Mouse (Mus musculus) CH12.LX (cell line): ENCODE results near the gene Sf3b1. TPM values are rescaled to one million over a fixed set of nuclear protein-coding genes. Genes with fewer than 3 reads are reported as not detected.

Experiments
- DNase-seq: peaks from one replicate; pipeline ENCODE4 v3.0.0-alpha.2; 2013; ENCODE audit errors: extremely low read depth
- H3K27ac ChIP-seq: 2 replicates; pipeline ENCODE4 v1.5.1; 2012; ENCODE audit warnings: low read depth, mild to moderate bottlenecking, control low read depth, moderate library complexity; ENCODE audit not compliant: insufficient read depth
- H3K27me3 ChIP-seq: replicated peaks from 2 replicates; pipeline ENCODE3; 2012; ENCODE audit warnings: inconsistent platforms
- H3K36me3 ChIP-seq, 2 experiments: replicated peaks in 1 of 2; 2 replicates each; pipeline versions ENCODE3 to v1.6.1; 2012; ENCODE audit warnings: inconsistent platforms in 1 of 2, low read length in 1 of 2, mild to moderate bottlenecking in 1 of 2, mixed read lengths in 1 of 2, moderate library complexity in 1 of 2; ENCODE audit not compliant: control insufficient read depth in 1 of 2, insufficient read depth in 1 of 2
- H3K4me1 ChIP-seq, 2 experiments: 2 replicates each; pipeline ENCODE4 v1.6.1; 2012; ENCODE audit warnings: inconsistent platforms in 1 of 2, moderate library complexity in 1 of 2; ENCODE audit not compliant: insufficient read depth in 2 of 2, control insufficient read depth in 1 of 2
- H3K4me2 ChIP-seq: 2 replicates; pipeline ENCODE4 v1.6.1; 2012; ENCODE audit warnings: low read depth, mild to moderate bottlenecking, control low read depth; ENCODE audit not compliant: poor library complexity, insufficient read depth, severe bottlenecking
- H3K4me3 ChIP-seq, 3 experiments: fragments of 150-350 bp in 1 of 3; sonication (generic) in 1 of 3; replicated peaks in 1 of 3; 2 replicates each; pipeline versions ENCODE3 to v1.5.1; 2011 to 2012; ENCODE audit warnings: low read depth in 2 of 3, low read length in 2 of 3, mild to moderate bottlenecking in 2 of 3, moderate library complexity in 2 of 3, control low read depth in 1 of 3, improper control_type of control experiment in 1 of 3, inconsistent platforms in 1 of 3, mixed read lengths in 1 of 3; ENCODE audit not compliant: poor library complexity in 1 of 3
- H3K79me2 ChIP-seq: replicated peaks from 2 replicates; pipeline ENCODE4 v1.6.1; 2012; ENCODE audit warnings: mild to moderate bottlenecking, moderate library complexity; ENCODE audit not compliant: control insufficient read depth, poor library complexity, insufficient read depth, severe bottlenecking; ENCODE audit errors: extremely low read depth
- H3K9ac ChIP-seq: 2 replicates; pipeline ENCODE4 v1.6.1; 2012; ENCODE audit warnings: low read depth, mild to moderate bottlenecking, control low read depth, moderate library complexity; ENCODE audit not compliant: insufficient read depth
- H3K9me3 ChIP-seq: replicated peaks from 2 replicates; pipeline ENCODE3; 2012; ENCODE audit warnings: low read length, inconsistent platforms, mixed read lengths
- CHD1 ChIP-seq: IDR thresholded peaks from 2 replicates; pipeline ENCODE4 v1.6.1; 2012; ENCODE audit warnings: low read depth, low read length, improper control_type of control experiment, inconsistent platforms
- CHD2 ChIP-seq: IDR thresholded peaks from 2 replicates; pipeline ENCODE4 v1.6.1; 2011; ENCODE audit warnings: low read length, improper control_type of control experiment
- ELF1 ChIP-seq: IDR thresholded peaks from 2 replicates; pipeline ENCODE4 v1.6.1; 2014; ENCODE audit warnings: low read depth, mild to moderate bottlenecking, inconsistent platforms, low read length, improper control_type of control experiment
- GABPA ChIP-seq: IDR thresholded peaks from 2 replicates; pipeline ENCODE4 v1.6.1; 2012; ENCODE audit warnings: low read depth, low read length, improper control_type of control experiment, inconsistent platforms; ENCODE audit not compliant: insufficient replicate concordance
- JUND ChIP-seq: conservative IDR thresholded peaks from 2 replicates; pipeline ENCODE4 v1.6.1; 2011; ENCODE audit warnings: low read depth, low read length, improper control_type of control experiment
- MAFK ChIP-seq: IDR thresholded peaks from 2 replicates; pipeline ENCODE4 v1.6.1; 2011; ENCODE audit warnings: low read length, improper control_type of control experiment; ENCODE audit not compliant: insufficient replicate concordance
- MAZ ChIP-seq: IDR thresholded peaks from 2 replicates; pipeline ENCODE4 v1.6.1; 2012; ENCODE audit warnings: low read depth, mild to moderate bottlenecking, inconsistent platforms, low read length, improper control_type of control experiment, moderate library complexity
- MXI1 ChIP-seq: IDR thresholded peaks from 2 replicates; pipeline ENCODE4 v1.6.1; 2011; ENCODE audit warnings: mild to moderate bottlenecking, low read depth, low read length, improper control_type of control experiment
- NELFE ChIP-seq: IDR thresholded peaks from 2 replicates; pipeline ENCODE4 v1.6.1; 2011; ENCODE audit warnings: low read depth, low read length, improper control_type of control experiment
- PAX5 ChIP-seq: IDR thresholded peaks from 2 replicates; pipeline ENCODE4 v1.6.1; 2012; ENCODE audit warnings: low read length, inconsistent platforms, mixed read lengths
- POLR2AphosphoS2 ChIP-seq: IDR thresholded peaks from 2 replicates; pipeline ENCODE4 v1.6.1; 2011; ENCODE audit warnings: low read depth, low read length, improper control_type of control experiment
- RCOR1 ChIP-seq: conservative IDR thresholded peaks from 2 replicates; pipeline ENCODE4 v1.6.1; 2012; ENCODE audit warnings: low read depth, mild to moderate bottlenecking, inconsistent platforms, low read length, improper control_type of control experiment
- SIN3A ChIP-seq: IDR thresholded peaks from 2 replicates; pipeline ENCODE4 v1.6.1; 2012; ENCODE audit warnings: low read length, improper control_type of control experiment, inconsistent platforms
- TBP ChIP-seq: conservative IDR thresholded peaks from 2 replicates; pipeline ENCODE4 v1.6.1; 2011; ENCODE audit warnings: low read depth, low read length, improper control_type of control experiment
- UBTF ChIP-seq: IDR thresholded peaks from 2 replicates; pipeline ENCODE4 v1.6.1; 2012; ENCODE audit warnings: low read depth, mild to moderate bottlenecking, inconsistent platforms, low read length, improper control_type of control experiment, moderate library complexity
- ZMIZ1 ChIP-seq: IDR thresholded peaks from 2 replicates; pipeline ENCODE4 v1.6.1; 2012; ENCODE audit warnings: low read depth, mild to moderate bottlenecking, inconsistent platforms, low read length, improper control_type of control experiment
- dilution Hi-C: fragments of 300-500 bp; cut with MboI; formaldehyde crosslinking; loops from 2 replicates; pipeline ENCODE4 v1.14.3; 2020; ENCODE audit warnings: low sequenced_read_pairs; ENCODE audit not compliant: extremely low pct_unique_long_range_greater_than_20kb, extremely low pct_ligation_motif_present
- in situ Hi-C: fragments of 300-500 bp; cut with MboI; formaldehyde crosslinking; loops from 3 replicates; pipeline ENCODE4 v1.14.3; 2019; ENCODE audit warnings: low sequenced_read_pairs, low pct_ligation_motif_present, low pct_unique_long_range_greater_than_20kb, mixed read lengths
- polyA plus RNA-seq: library from polyadenylated mRNA; unstranded; fragments of >175 nt; gene quantifications from 2 replicates; pipeline ENCODE4 v1.2.1, GENCODE M21; 2012; ENCODE audit warnings: low read depth; ENCODE audit not compliant: insufficient read length
- total RNA-seq, 2 experiments: library from RNA; depleted of rRNA; stranded (reverse); fragments of 300-350 nt in 1 of 2; fragments of >200 nt in 1 of 2; gene quantifications; 2 replicates each; pipeline ENCODE4 v1.2.3; 2012 to 2014

Gene Sf3b1
- total and polyA plus RNA-seq, 3 experiments: 109 to 186 (median 133) TPM

GRCm38 (mm10) chr1:55055322-55056115 lies 28.2 kb upstream of the Sf3b1 start:
- Histone ChIP-seq H3K36me3 (peaks cover 0 to 5% of the 10 kb centered on the region in 2 experiments), H3K9ac (no peak overlapping the region)
- dilution Hi-C loops: no loop called here

DNA sequence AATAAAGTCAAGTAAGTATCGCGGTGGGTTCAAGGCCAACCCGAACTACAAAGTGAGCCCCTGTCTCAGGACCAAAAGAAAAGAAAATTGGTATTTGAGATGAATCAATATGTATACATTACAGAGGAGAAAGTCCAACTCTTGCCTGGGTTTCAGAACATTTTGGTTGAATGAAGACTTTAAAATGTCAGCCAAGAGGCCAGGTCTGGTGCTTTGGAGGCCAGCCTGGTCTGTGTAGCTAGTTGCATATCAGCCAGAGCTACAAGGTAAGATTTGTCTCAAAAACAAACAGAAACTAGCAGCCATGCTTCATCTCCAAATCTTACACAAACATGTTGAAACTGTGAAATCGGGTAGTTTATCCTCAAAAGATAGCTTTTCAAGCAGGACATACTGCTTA lies 26.3 kb upstream of the Sf3b1 start:
- Histone ChIP-seq H3K27ac (no peak overlapping the region), H3K79me2 (no peaks in the 10 kb centered on the region), H3K4me3 (peak overlapping the region in 2 of 3 experiments; percentile 64 to 79), H3K9me3 (peaks cover 5% of the 10 kb centered on the region), H3K27me3 (no peaks in the 10 kb centered on the region), H3K9ac (peak overlapping the region; percentile 58; the same call in 1 of the 2 replicates), H3K36me3 (peaks cover 0 to 4% of the 10 kb centered on the region in 2 experiments), H3K4me1 (peaks cover 3 to 42% of the 10 kb centered on the region in 2 experiments), H3K4me2 (peak overlapping the region; percentile 56)
- no peak for TF ChIP-seq UBTF
- no peak for TF ChIP-seq POLR2AphosphoS2
- TF ChIP-seq GABPA: no peak
- TF ChIP-seq RCOR1: no peak
- TF ChIP-seq CHD1: no peak
- TF ChIP-seq ELF1: no peak
- no peak for TF ChIP-seq TBP
- no peak for TF ChIP-seq MAFK
- no peak for TF ChIP-seq MAZ
- TF ChIP-seq NELFE: no peak
- no peak for TF ChIP-seq ZMIZ1
- no peak for TF ChIP-seq CHD2
- no peak for TF ChIP-seq PAX5
- no peak for TF ChIP-seq JUND
- in situ Hi-C loops: no loop called here
- no peak for DNase-seq
- dilution Hi-C loops: no loop called here

More at GRCm38 (mm10) chr1:55055322-55056115, 28.2 kb upstream of the Sf3b1 start:
- DNase-seq: no peak
- in situ Hi-C loops: no loop called here
- Histone ChIP-seq H3K27me3 (no peaks in the 10 kb centered on the region), H3K79me2 (no peaks in the 10 kb centered on the region), H3K27ac (no peak overlapping the region), H3K4me2 (no peak overlapping the region), H3K4me1 (peaks cover 3 to 39% of the 10 kb centered on the region in 2 experiments), H3K9me3 (no peaks in the 10 kb centered on the region), H3K4me3 (no peak overlapping the region)
- TF ChIP-seq SIN3A (no peak), NELFE (no peak), ELF1 (no peak), ZMIZ1 (no peak), MXI1 (no peak), POLR2AphosphoS2 (no peak), PAX5 (no peak)
